Mouse (Mus musculus): ENCODE results near the gene Nploc4. TPM values are rescaled to one million over a fixed set of nuclear protein-coding genes. Genes with fewer than 3 reads are reported as not detected.
A peak's percentile ranks its signal among the peaks of the same experiment; 100 is the strongest.
"Not testable (repeated sequence)": the region's sequence is repeated elsewhere in the genome, so short reads cannot be mapped to it uniquely, and the experiment has no call there.

Nploc4 gene
- total and polyA plus RNA-seq, 2 experiments: 24.6 to 58.9 TPM

DNA sequence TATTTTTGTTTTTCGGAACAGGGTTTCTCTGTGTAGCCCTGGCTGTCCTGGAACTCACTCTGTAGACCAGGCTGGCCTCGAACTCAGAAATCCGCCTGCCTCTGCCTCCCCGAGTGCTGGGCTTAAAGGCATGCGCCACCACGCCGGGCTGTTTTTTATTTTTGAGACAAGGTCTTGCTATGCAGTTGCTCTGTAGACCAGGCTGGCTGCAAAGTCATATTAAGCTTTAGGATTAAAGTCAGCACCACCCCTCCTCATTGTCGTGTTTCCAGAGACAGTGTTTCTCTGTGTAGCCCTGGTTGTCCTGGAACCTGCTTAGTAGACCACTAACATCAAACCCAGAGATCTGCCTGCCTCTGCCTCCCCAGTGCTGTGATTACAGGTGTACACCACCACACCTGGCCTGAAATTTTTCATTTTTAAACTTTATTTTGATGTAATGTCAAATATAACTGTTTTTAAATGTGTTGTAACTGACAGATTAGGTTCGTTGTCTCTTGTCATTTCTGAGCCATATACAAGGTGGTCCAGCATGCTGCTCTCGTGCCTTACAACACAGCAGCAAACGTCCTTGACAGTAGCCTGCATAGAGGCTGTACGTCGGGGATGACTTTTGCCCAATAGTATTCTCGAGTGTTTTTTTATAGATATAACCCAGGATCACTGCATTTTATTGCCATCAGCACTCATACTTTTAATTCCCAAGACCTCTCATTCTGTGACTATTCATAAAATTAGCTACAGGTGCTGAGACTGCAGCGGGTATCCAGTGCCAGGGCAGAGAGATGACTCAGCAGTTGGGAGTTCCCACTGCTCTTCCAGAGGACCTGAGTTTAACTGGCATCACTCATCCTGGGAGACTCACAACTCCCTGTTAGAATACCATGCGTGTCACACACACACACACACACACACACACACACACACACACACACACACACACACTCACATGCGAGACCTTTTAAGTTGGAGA, 82.9 kb downstream of the Nploc4 start:
- Histone ChIP-seq H3K27ac (replicated peaks; ENCODE audit: insufficient read depth, low read depth, low read length) (no peak overlapping the region), H3K4me3 (ENCODE audit: insufficient read depth, low read depth, low read length) (no peak overlapping the region), H3K27me3 (ENCODE audit: control insufficient read depth, insufficient read depth, low read length) (no peaks in the 10 kb centered on the region), H3K9ac (ENCODE audit: low read depth, low read length) (no peak overlapping the region), H3K79me2 (ENCODE audit: control insufficient read depth, insufficient read depth, low read length) (no peaks in the 10 kb centered on the region), H3K36me3 (ENCODE audit: control insufficient read depth, insufficient read depth, low read length) (no peaks in the 10 kb centered on the region), H3K4me1 (ENCODE audit: control insufficient read depth, insufficient read depth, low read length) (peaks cover 7% of the 10 kb centered on the region; the same call in 1 of the 2 replicates)
- 85% methylated on average over 17 of the region's 17 CpGs for WGBS
- TF ChIP-seq POLR2A (IDR thresholded peaks at IDR 0.05; ENCODE audit: extremely low read depth, insufficient read depth, low read length) (no peak), CTCF (IDR thresholded peaks at IDR 0.05; ENCODE audit: low read depth, low read length) (no peak)
- DNase-seq (ENCODE audit: extremely low read depth, low read depth, low spot score): no peak

DNA sequence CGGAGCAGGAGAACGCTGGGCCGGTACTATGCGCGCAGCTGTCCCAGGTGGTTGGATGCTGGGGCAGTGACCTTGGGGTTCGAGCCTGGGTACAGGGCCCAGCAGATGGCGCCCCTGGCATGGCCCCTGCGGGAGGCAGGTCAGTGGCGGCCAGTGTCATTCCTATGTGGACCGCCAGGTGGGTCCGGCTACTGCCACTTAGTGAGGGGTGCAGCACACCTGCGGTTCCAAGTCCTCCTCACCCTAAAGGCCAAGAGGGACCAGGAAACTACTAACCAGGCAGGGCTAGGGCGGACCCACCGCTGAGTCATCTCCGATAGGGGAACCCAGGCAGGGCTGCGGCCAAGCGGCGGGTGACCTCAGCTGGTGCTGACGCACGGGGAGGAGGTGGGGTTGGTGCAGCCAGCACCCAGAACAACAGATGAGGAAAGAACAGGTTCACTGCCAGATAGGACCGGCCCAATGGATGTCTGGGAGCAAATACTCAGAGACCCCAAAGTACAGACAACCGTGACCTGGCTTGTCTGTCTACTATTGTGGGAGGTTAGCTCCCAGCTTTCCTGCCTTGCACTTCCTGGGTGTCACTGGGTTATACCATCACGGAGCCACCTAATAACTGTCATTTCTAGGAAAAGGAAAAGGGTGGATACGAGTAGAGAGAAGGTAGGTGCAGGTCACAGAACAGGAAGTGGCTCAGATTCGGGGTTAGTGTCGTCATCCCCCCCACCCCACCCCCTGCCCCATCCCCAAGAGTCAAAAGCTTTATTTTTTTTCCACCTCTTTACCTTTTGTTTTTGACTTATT, 83.8 kb downstream of the Nploc4 start:
- Histone ChIP-seq H3K36me3 (ENCODE audit: control insufficient read depth, insufficient read depth, low read length) (no peaks in the 10 kb centered on the region), H3K27ac (replicated peaks; ENCODE audit: insufficient read depth, low read depth, low read length) (peak overlapping the region; percentile 53), H3K27me3 (ENCODE audit: control insufficient read depth, insufficient read depth, low read length) (no peaks in the 10 kb centered on the region), H3K4me1 (ENCODE audit: control insufficient read depth, insufficient read depth, low read length) (peaks cover 9% of the 10 kb centered on the region; the same call in 1 of the 2 replicates), H3K79me2 (ENCODE audit: control insufficient read depth, insufficient read depth, low read length) (no peaks in the 10 kb centered on the region), H3K9ac (ENCODE audit: low read depth, low read length) (peak overlapping the region; percentile 48), H3K4me3 (ENCODE audit: insufficient read depth, low read depth, low read length) (peak overlapping the region; percentile 43)
- TF ChIP-seq CTCF (IDR thresholded peaks at IDR 0.05; ENCODE audit: low read depth, low read length) (peak; percentile 91), POLR2A (IDR thresholded peaks at IDR 0.05; ENCODE audit: extremely low read depth, insufficient read depth, low read length) (no peak)
- peak; percentile 77 for DNase-seq (ENCODE audit: extremely low read depth, low read depth, low spot score)
- 5% methylated on average over 26 of the region's 26 CpGs for WGBS

DNA sequence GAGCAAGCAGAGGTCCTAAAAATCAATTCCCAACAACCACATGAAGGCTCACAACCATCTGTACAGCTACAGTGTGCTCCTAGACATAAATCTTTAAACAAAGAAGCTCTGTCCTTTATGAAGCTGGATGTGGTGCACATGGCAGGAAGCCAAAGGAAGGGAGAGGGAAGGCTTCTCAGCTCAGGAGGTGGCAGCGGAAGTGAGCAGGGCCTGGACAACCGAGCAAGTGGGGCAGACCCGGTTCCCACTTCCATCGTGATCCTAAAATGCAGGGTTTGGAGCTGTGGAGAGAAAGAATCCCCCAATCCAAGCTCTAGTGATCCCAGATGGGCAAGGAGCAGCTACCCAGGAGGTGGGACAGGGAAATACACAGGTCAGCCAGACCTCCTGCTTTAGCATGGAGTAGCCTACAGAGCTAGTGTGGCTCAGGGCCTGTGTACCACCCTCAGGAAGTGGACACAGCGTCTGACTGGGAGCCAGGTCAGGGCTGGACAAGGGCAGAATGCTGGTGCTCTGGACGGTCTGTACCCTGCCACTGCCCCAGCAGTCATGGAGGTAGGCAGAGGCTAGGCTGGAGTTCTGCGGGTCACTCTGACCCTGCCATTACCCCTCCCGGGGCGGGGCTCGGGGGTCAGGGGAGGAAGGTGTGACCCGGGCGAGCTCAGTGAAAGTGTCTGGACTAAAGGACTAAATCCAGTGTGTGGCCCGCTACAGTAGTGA, 84.8 kb downstream of the Nploc4 start:
- peaks cover 5% of the 10 kb centered on the region for H3K79me2 ChIP-seq (ENCODE audit: control insufficient read depth, insufficient read depth, low read length)
- no peaks in the 10 kb centered on the region for H3K36me3 ChIP-seq (ENCODE audit: control insufficient read depth, insufficient read depth, low read length)
- TF ChIP-seq CTCF (IDR thresholded peaks at IDR 0.05; ENCODE audit: low read depth, low read length): no peak
- no peak for TF ChIP-seq POLR2A (IDR thresholded peaks at IDR 0.05; ENCODE audit: extremely low read depth, insufficient read depth, low read length)
- H3K9ac ChIP-seq (ENCODE audit: low read depth, low read length): no peak overlapping the region
- H3K4me1 ChIP-seq (ENCODE audit: control insufficient read depth, insufficient read depth, low read length): peaks cover 9% of the 10 kb centered on the region; the same call in 1 of the 2 replicates
- 58% methylated on average over 13 of the region's 13 CpGs for WGBS
- no peak overlapping the region for H3K4me3 ChIP-seq (ENCODE audit: insufficient read depth, low read depth, low read length)
- peak overlapping the region; percentile 22 for H3K27ac ChIP-seq (replicated peaks; ENCODE audit: insufficient read depth, low read depth, low read length)
- H3K27me3 ChIP-seq (ENCODE audit: control insufficient read depth, insufficient read depth, low read length): no peaks in the 10 kb centered on the region
- DNase-seq (ENCODE audit: extremely low read depth, low read depth, low spot score): no peak

DNA sequence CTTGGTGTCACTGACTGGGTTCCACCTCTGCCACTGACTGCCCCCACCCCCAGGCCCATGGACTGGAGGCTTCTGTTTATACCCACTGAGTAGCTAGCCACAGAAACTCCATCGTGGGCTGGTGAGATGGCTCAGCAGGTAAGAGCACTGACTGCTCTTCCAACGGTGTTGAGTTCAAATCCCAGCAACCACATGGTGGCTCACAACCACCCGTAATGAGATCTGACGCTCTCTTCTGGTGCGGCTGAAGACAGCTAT, 85.5 kb downstream of the Nploc4 start:
- peaks cover 13% of the 10 kb centered on the region for H3K4me1 ChIP-seq (ENCODE audit: control insufficient read depth, insufficient read depth, low read length)
- 94% methylated on average over 5 of the region's 5 CpGs for WGBS
- H3K9ac ChIP-seq (ENCODE audit: low read depth, low read length); H3K79me2 ChIP-seq (ENCODE audit: control insufficient read depth, insufficient read depth, low read length); H3K27ac ChIP-seq (replicated peaks; ENCODE audit: insufficient read depth, low read depth, low read length); H3K4me3 ChIP-seq (ENCODE audit: insufficient read depth, low read depth, low read length); H3K27me3 ChIP-seq (ENCODE audit: control insufficient read depth, insufficient read depth, low read length); H3K36me3 ChIP-seq (ENCODE audit: control insufficient read depth, insufficient read depth, low read length); DNase-seq (ENCODE audit: extremely low read depth, low read depth, low spot score): not testable (repeated sequence)

DNA sequence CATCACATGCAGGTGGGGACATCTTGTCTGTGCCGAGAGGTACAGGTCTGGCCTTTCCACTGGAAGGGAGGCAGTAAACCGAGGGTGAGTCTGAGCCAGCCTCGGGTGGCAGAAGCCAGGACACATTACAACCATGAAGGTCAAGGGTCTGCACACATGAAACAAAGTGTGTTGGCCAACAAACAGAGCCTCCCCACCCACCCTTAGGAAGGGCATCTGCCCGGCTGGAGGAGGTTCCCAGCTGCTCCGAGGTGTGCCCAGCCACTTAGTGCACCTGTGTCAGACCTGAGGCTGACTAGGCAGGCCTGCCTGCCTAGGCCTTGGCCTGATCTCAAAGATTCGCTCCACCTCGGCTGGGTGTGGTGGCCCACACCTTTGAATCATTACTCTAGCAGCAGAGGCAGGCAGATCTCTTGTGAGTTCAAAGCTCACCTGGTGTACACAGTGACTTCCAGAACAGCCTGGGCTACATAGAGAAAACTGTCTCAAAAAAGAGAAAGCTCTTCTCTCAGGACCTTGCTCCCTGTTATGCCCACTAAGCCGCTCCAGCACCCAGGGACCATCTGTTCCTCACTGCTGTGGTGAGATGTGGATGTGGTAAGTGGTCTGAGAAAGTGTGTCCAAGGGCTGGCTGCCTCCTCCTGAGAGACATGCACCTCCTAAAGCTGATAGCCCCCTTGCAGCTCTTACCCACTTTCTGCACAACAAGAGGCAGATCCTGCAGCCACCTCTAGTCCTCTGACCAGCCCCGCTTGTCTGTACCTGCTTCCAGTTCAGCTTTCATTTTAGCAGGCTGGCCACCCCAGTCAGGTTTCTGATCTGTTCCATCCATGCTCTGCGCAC, 86.0 kb downstream of the Nploc4 start:
- Histone ChIP-seq H3K79me2 (ENCODE audit: control insufficient read depth, insufficient read depth, low read length) (peaks cover 5% of the 10 kb centered on the region), H3K27ac (replicated peaks; ENCODE audit: insufficient read depth, low read depth, low read length) (no peak overlapping the region), H3K36me3 (ENCODE audit: control insufficient read depth, insufficient read depth, low read length) (peaks cover 2% of the 10 kb centered on the region; the same call in 1 of the 2 replicates), H3K4me3 (ENCODE audit: insufficient read depth, low read depth, low read length) (no peak overlapping the region), H3K27me3 (ENCODE audit: control insufficient read depth, insufficient read depth, low read length) (no peaks in the 10 kb centered on the region), H3K9ac (ENCODE audit: low read depth, low read length) (no peak overlapping the region), H3K4me1 (ENCODE audit: control insufficient read depth, insufficient read depth, low read length) (peaks cover 14% of the 10 kb centered on the region)
- TF ChIP-seq CTCF (IDR thresholded peaks at IDR 0.05; ENCODE audit: low read depth, low read length): no peak
- TF ChIP-seq POLR2A (IDR thresholded peaks at IDR 0.05; ENCODE audit: extremely low read depth, insufficient read depth, low read length): no peak
- 89% methylated on average over 10 of the region's 10 CpGs for WGBS
- no peak for DNase-seq (ENCODE audit: extremely low read depth, low read depth, low spot score)
